Mouse (Mus musculus) liver, embryonic 14.5 days (tissue): ENCODE results near the gene Prokr2. TPM values are rescaled to one million over a fixed set of nuclear protein-coding genes. Genes with fewer than 3 reads are reported as not detected.

Experiments used
- ATAC-seq: fragments of 200-750 bp; cut with Nextera tagmentation; 2 replicates; pipeline ENCODE4 v1.8.0; 2017; ENCODE audit warnings: moderate number of reproducible peaks, mild to moderate bottlenecking, moderate library complexity; ENCODE audit not compliant: insufficient read depth
- DNase-seq, 3 experiments: peaks; one replicate each; pipeline ENCODE4 v3.0.0-alpha.2; 2012 to 2013; ENCODE audit warnings: low read depth in 3 of 3, low spot score in 3 of 3
- H3K27ac ChIP-seq: fragments of 300-500 bp; sonication (generic); 2 replicates; pipeline ENCODE4 v1.5.1; 2014; ENCODE audit warnings: moderate library complexity, mild to moderate bottlenecking, control low read depth, inconsistent platforms
- H3K27me3 ChIP-seq: fragments of 300-500 bp; sonication (generic); 2 replicates; pipeline ENCODE4 v1.6.1; 2014; ENCODE audit warnings: mild to moderate bottlenecking, low read length, moderate library complexity; ENCODE audit not compliant: control insufficient read depth, insufficient read depth
- H3K36me3 ChIP-seq: fragments of 300-500 bp; sonication (generic); replicated peaks from 2 replicates; pipeline ENCODE4 v1.6.1; 2014; ENCODE audit warnings: low read depth; ENCODE audit not compliant: control insufficient read depth, insufficient read depth
- H3K4me1 ChIP-seq, 2 experiments: fragments of 200-500 bp in 1 of 2; fragments of 300-500 bp in 1 of 2; sonication (generic) in 1 of 2; replicated peaks; 2 replicates each; pipeline ENCODE4 v1.6.1; 2012 to 2014; ENCODE audit warnings: antibody characterized with exemption in 1 of 2, inconsistent platforms in 1 of 2, low read length in 1 of 2; ENCODE audit not compliant: control insufficient read depth in 2 of 2, insufficient read depth in 2 of 2
- H3K4me2 ChIP-seq: fragments of 300-500 bp; sonication (generic); 2 replicates; pipeline ENCODE4 v1.6.1; 2014; ENCODE audit warnings: low read depth, mild to moderate bottlenecking, control low read depth, moderate library complexity
- H3K4me3 ChIP-seq, 2 experiments: fragments of 200-500 bp in 1 of 2; fragments of 300-500 bp in 1 of 2; sonication (generic) in 1 of 2; 2 replicates each; pipeline ENCODE4 v1.5.1; 2012 to 2014; ENCODE audit warnings: low read depth in 2 of 2, low read length in 2 of 2, mild to moderate bottlenecking in 2 of 2, control low read depth in 1 of 2, inconsistent platforms in 1 of 2, moderate library complexity in 1 of 2; ENCODE audit not compliant: insufficient read depth in 1 of 2
- H3K9ac ChIP-seq: fragments of 300-500 bp; sonication (generic); replicated peaks from 2 replicates; pipeline ENCODE4 v1.6.1; 2014; ENCODE audit warnings: mild to moderate bottlenecking, control low read depth, moderate library complexity
- H3K9me3 ChIP-seq: fragments of 300-500 bp; sonication (generic); 2 replicates; pipeline ENCODE4 v1.6.1; 2016; ENCODE audit warnings: low read length, mixed read lengths; ENCODE audit not compliant: control insufficient read depth
- CTCF ChIP-seq: IDR thresholded peaks from 2 replicates; pipeline ENCODE4 v1.5.1; 2016; ENCODE audit warnings: antibody characterized with exemption, low read depth, control low read depth
- EP300 ChIP-seq: IDR thresholded peaks from 2 replicates; pipeline ENCODE4 v1.6.1; 2016; ENCODE audit warnings: antibody characterized with exemption, low read depth
- WGBS: fragments of 180-500 bp; shearing (Covaris S2); extraction: QIAGEN DNeasy Blood & Tissue Kit; methylation state at CpG from one replicate; pipeline ENCODE4 v1.1.7; 2014; ENCODE audit not compliant: insufficient replicate concordance; 5-methylcytosine and 5-hydroxymethylcytosine counted together
- polyA plus RNA-seq, 2 experiments: library from polyadenylated mRNA; depleted of rRNA in 1 of 2; stranded (reverse) in 1 of 2; unstranded in 1 of 2; fragments of >200 nt; fragmentation: Nextera tagmentation in 1 of 2; extraction: Ambion mirVana in 1 of 2; gene quantifications; 2 replicates each; pipeline versions ENCODE4 v1.2.1 to v1.2.3; 2012 to 2014

Prokr2 gene
- polyA plus RNA-seq, 2 experiments: 0.03 to 0.06 TPM

DNA sequence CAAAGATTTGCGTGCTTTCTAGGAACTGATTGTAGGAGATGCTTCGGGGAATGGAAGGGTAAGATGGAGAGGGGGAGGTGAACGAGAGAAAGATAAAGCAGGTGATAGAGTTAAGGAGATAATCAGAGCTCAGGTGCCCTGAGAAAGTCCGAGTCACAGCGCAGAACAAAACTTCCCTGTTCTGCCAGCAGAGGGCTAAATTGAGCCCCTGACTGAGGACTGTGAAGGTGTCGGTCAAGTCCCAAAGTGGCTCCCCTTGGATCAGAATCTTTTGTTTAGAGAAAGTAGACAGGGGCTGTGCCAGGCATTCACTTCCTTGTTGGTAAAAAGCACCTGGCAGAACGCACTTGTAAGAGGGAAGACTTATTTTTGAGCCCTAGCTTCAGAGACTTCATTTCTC lies 4.3 kb upstream of the Prokr2 start:
- Histone ChIP-seq H3K4me2 (no peak overlapping the region), H3K4me3 (no peak overlapping the region), H3K9me3 (no peaks in the 10 kb centered on the region), H3K9ac (no peak overlapping the region), H3K36me3 (no peaks in the 10 kb centered on the region), H3K4me1 (no peaks in the 10 kb centered on the region), H3K27me3 (peaks cover 12% of the 10 kb centered on the region), H3K27ac (no peak overlapping the region)
- ATAC-seq: no peak
- DNase-seq: no peak
- 20% methylated on average over 7 of the region's 7 CpGs for WGBS
- peak; percentile 60 for TF ChIP-seq CTCF
- TF ChIP-seq EP300: no peak

DNA sequence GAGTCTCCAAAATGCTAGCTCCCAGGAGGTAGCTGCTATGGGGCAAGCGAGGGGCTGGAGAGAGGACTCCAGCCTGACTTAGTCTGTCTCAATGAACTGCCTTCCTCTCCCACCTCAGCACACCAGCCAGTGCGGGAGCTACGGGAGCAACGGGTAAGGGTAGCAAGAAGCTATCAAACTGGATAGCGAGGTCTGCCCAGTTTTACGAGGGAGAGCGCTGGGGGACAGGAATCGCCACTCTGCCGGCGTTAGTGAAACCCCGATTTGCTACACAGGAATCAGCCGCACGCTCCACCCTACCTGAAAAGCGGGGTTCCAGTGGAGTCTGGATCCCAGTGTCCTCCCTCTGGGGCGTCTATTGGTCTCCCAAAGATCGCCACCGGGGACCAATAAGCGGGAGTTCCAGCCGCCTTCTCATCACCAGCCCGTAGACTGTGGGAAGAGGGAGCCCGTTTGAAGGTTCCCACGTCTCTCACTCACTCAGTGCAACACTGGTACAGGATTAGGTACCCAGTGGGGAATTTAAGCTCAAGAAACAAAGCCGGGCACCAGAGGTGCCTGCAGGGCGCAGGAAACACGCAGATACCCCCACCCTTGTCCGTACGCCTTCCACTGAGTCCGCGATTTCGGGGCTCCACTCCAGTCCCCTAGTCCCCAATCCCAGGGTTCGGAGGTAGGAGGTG lies 595 bp downstream of the Prokr2 start:
- TF ChIP-seq EP300 (no peak), CTCF (no peak)
- no peak for ATAC-seq
- peaks cover 21% of the 10 kb centered on the region for H3K27me3 ChIP-seq
- DNase-seq: no peak
- peak overlapping the region; percentile 25 to 34; a peak in 3 of 4 replicates for H3K4me3 ChIP-seq
- H3K27ac ChIP-seq: no peak overlapping the region
- no peaks in the 10 kb centered on the region for H3K9me3 ChIP-seq
- 3% methylated on average over 31 of the region's 31 CpGs for WGBS
- H3K9ac ChIP-seq: no peak overlapping the region
- H3K36me3 ChIP-seq: no peaks in the 10 kb centered on the region
- peak overlapping the region; percentile 59 for H3K4me2 ChIP-seq
- H3K4me1 ChIP-seq: no peaks in the 10 kb centered on the region

DNA sequence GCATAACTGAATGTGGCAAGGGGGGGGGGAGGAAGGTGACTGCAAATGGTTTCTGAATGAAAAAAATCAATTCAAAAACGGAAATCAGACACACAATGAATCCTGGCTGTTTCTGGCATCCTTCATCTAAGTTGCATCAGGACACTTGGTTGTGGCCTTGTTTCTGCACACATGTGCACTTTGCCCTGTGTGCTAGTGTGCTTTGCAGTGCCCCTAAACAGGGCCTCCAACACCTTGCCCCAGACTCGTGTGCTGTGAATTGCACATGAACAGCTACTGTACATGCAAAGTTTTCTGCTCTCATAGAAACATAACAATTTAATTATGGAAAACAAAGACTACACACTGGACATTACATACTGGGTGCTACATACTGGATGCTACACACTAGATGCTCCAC lies 2.9 kb downstream of the Prokr2 start:
- DNase-seq (no peak), ATAC-seq (no peak)
- H3K36me3 ChIP-seq: no peaks in the 10 kb centered on the region
- TF ChIP-seq EP300 (no peak), CTCF (no peak)
- no peak overlapping the region for H3K9ac ChIP-seq
- no peaks in the 10 kb centered on the region for H3K4me1 ChIP-seq
- H3K9me3 ChIP-seq: no peaks in the 10 kb centered on the region
- no peak overlapping the region for H3K4me2 ChIP-seq
- H3K27me3 ChIP-seq: peaks cover 21% of the 10 kb centered on the region
- H3K4me3 ChIP-seq: no peak overlapping the region
- 44% methylated on average over 2 of the region's 2 CpGs for WGBS
- no peak overlapping the region for H3K27ac ChIP-seq

DNA sequence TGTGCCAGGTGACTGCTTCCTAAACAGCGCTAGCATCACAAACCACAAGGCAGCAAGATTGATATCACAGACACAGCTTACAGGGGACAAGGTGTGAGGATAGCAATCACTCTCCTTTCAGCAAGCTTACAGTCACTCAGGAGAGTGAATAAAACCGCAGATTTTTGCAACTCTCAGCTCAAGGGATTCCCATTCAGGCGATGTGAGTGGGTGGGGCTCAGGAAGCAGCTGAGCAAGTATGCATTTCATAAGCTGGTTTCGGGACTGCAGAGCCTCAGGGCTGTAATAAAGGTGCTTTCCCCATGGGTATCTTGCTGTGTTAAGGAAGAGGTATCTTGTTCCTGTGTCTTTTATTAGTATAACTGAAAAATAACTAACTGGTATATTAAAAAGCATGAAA lies 5.6 kb downstream of the Prokr2 start:
- TF ChIP-seq CTCF (no peak), EP300 (no peak)
- Histone ChIP-seq H3K4me3 (no peak overlapping the region), H3K27ac (no peak overlapping the region), H3K9me3 (no peaks in the 10 kb centered on the region), H3K9ac (no peak overlapping the region), H3K36me3 (no peaks in the 10 kb centered on the region), H3K27me3 (peaks cover 11% of the 10 kb centered on the region), H3K4me2 (no peak overlapping the region), H3K4me1 (no peaks in the 10 kb centered on the region)
- DNase-seq (no peak), ATAC-seq (no peak)
- WGBS: 26% methylated on average over 4 of the region's 4 CpGs

DNA sequence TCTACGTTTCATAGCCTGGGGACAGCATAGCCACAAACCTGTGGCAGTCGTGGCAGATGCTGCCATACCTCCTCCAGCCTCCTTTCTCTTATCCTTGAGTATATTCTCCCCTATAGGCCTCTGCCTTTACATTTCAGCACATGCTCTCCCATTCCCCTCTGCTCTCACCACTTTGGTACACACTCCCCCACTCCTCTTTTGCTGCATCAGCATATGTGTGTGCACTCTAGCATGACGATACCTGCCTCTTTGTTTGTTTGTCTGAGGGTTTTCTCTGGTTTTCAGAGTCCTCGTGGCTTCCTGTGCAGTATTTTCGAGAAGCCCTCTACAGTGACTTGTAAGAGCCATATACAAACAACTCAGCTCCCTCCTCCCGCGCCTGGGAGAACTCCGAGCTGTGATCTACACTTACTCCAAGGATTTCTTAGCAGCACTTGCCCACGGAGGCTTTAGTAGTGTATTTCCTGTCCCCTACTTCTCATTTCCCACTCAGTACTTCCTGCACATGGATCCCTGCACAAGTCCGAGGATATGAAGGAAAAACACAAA lies 6.6 kb downstream of the Prokr2 start:
- H3K36me3 ChIP-seq: no peaks in the 10 kb centered on the region
- H3K27ac ChIP-seq: no peak overlapping the region
- H3K4me3 ChIP-seq: no peak overlapping the region
- WGBS: 40% methylated on average over 10 of the region's 10 CpGs
- no peak for DNase-seq
- H3K4me1 ChIP-seq: no peaks in the 10 kb centered on the region
- H3K9me3 ChIP-seq: no peaks in the 10 kb centered on the region
- H3K27me3 ChIP-seq: peaks cover 2% of the 10 kb centered on the region
- H3K4me2 ChIP-seq: no peak overlapping the region
- TF ChIP-seq CTCF (no peak), EP300 (no peak)
- no peak overlapping the region for H3K9ac ChIP-seq
- ATAC-seq: no peak
